Mouse (Mus musculus) fat pad, adult 2 months (tissue): ENCODE results near the gene Rhox8.
"Not testable (repeated sequence)": the region's sequence is repeated elsewhere in the genome, so short reads cannot be mapped to it uniquely, and the experiment has no call there.

Experiments used
- DNase-seq: peaks from one replicate; pipeline ENCODE4 v3.0.0-alpha.2; 2011; ENCODE audit warnings: low read depth, low spot score; ENCODE audit errors: extremely low read depth

Rhox8 gene

DNA sequence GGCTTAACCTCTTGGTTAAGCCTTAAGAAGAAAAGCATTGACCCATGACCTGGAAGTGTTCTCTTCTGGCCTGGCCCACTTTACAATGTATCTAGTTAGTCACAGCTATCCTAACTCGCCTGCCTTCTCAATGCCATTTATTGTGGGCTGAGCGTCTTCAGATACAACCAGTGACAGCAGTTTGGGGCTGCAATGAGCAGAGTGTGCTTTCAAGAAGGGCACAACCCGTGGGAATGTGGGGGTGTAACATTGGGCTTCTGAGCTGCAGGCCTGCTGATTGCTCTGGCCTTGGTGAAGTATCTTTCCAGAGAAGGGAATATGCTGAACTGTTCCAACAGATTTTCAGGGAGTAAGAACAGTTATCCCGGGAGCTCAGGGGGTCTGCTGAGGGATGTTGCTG lies at the start of gene Rhox8:
Gene Rhox8 (minus strand): TSS at position 101 of the 400 bp plus-strand sequence.
- no peak for DNase-seq

DNA sequence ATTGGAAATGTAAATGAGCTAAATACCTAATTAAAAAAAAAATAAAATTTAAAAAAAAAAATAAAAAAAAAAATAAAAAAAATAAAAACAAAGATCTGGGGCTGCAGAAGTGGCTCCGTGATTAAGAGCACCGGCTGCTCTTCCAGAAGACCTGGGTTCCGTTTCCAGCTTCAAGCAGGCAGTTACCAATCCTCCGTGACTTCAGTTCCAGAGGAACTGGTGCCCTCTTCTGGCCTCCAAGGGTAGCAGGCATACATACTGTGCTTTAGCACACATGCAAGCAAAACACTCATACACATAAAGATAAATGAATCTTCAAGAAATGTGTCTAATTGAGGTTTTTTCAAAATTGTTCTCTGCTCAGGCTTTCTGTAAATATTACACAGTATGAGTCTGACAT lies 37.6 kb upstream of the Rhox8 start:
- DNase-seq = no peak

DNA sequence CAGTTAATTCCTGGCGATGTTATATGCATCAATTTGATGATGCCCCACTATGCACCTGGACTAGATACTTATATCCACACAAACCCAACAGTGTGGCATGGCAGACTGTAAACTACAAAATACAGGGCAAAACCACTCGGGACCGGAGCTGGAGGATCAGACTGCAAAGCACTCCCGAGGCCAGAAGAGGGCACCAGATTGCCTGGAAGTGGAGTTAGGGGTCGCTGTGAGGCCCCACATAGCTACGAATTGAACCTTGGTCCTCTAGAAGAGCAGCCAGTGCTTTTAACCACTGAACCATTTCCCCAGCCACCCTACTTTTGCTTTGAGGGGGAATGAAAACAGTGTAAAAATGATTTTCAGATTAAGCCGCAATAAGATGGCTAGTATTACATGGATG lies 29.8 kb upstream of the Rhox8 start:
- no peak for DNase-seq

DNA sequence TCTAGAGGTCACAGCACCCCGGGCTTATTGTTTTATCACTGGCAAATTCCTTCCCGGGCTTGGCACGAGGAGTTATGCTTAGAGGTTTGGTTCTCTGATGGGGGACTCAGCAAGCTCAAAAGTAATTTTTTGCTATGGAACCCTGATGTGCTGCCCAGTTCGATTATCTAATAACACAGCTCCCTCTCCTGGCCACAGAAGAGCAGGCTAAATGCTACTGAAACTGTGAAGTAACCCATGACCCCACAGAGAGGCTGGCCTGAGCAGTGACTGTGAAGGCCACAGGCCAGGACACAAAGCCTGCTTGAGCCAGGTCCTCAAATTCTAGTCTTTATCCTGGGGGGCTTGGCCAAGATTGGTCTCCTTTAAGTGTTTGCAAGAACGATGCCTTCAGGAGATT lies 25.0 kb upstream of the Rhox8 start:
- DNase-seq = no peak

DNA sequence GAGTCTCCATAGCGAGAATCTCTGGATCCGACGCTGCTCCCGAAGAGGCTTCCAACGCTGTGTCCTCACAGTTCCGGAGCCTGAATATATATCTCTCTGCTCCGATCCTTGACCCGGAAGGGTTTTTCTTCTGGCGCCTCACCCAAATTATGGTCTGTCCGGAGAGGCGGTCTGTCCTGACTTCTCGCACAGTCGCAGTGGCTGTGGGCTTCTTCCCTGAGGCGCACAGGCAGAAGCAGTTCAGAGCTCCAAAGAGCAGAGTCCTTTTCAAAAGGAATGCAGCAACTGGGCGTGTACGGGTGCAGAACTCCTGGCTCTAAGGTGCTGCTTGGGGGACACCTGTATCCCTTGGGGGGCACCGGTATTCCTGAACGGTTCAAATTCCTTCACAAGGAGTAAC lies 22.9 kb upstream of the Rhox8 start, which contains the start of gene Rhox9:
Gene Rhox9 (minus strand): TSS at position 101 of the 400 bp plus-strand sequence.
- not testable (repeated sequence) for DNase-seq

DNA sequence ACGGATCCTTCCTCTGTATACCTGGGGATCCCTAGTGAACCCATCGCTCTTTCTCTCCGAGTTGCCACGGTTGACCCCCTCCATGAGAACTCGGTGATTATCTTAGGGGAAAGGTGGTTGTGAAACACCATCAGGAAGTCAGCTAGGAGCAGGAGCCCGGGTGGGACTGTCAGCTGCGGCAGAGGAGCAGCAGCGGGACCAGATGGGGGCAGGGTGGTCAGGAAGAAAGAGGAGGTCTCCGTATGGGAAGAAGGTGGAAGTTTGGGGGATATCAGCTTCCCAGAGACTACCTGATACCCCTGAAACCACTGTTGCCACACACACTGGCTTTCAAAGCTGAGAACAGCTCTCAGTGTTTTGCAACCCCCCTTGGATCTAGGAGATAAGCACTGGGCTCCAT lies 18.4 kb upstream of the Rhox8 start, which contains the start of gene Rhox7b:
Gene Rhox7b (minus strand): TSS at position 101 of the 400 bp plus-strand sequence.
- not testable (repeated sequence) for DNase-seq

DNA sequence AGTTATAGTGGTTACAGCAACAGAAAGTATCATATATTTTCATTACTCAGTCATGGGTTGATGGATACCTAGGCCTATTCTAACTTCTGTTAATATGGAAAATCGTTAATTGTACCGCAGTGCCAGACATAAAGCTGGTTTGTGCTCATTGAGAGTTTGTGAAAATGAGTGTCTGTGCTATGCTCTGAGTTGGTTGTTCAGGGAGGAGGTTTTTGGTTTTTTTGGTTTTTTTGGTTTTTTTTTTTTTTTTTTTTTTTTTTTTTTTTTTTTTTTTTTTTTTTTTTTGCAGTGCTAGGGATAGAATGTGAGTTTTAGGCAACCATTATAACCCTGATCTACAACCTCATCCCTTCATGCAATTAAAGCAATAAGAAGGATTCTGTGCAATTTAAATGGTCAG lies 7.1 kb downstream of the Rhox8 start:
- DNase-seq = no peak

DNA sequence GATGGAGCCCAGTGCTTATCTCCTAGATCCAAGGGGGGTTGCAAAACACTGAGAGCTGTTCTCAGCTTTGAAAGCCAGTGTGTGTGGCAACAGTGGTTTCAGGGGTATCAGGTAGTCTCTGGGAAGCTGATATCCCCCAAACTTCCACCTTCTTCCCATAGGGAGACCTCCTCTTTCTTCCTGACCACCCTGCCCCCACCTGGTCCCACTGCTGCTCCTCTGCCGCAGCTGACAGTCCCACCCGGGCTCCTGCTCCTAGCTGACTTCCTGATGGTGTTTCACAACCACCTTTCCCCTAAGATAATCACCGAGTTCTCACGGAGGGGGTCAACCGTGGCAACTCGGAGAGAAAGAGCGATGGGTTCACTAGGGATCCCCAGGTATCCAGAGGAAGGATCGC lies 47.4 kb downstream of the Rhox8 start, which contains the start of gene Rhox7a:
Gene Rhox7a (plus strand): TSS at position 301 of the 400 bp plus-strand sequence.
- not testable (repeated sequence) for DNase-seq

DNA sequence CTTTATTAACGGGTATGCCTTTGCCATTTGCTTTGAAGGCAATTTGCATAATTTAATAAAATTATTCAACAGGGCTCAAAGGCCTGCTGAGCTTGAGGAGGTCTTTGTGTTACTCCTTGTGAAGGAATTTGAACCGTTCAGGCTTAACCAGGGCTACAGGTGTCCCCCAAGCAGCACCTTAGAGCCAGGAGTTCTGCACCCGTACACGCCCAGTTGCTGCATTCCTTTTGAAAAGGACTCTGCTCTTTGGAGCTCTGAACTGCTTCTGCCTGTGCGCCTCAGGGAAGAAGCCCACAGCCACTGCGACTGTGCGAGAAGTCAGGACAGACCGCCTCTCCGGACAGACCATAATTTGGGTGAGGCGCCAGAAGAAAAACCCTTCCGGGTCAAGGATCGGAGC lies 52.1 kb downstream of the Rhox8 start, which contains the start of gene Rhox6:
Gene Rhox6 (plus strand): TSS at position 301 of the 400 bp plus-strand sequence.
- not testable (repeated sequence) for DNase-seq
